Comparison of ENCODE assay signal across 11 mouse cellular contexts in the genomic region with DNA sequence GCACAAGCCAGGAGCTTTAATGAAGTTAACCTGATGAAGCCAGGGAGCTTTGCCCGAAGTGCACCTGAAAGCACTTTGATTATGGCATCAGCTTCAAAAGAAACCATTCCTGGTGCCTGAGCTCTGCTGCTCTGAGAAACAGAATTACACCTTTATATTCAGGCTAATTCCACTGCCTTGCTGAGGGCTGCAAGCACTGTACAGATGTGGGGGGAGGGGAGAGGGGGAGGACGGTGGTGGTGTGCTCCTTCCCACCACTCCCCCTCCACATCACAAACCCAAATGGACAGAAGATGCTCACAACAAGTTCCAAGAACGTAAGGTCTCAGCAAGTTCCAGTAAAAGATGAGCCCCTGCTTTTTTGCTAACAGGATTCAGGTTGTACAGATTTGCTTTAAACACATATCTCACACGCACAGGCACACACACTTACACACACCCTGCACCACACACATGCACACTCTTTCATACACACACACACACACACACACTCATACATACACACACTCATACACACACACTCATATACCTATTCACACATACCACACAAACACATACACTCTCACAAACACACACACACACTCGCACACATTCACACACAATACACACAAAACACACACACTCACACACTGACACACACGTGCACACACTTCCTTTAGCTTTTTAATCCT. TPM values are rescaled to one million over a fixed set of nuclear protein-coding genes. Genes with fewer than 3 reads are reported as not detected.
DNase-seq lines count a peak whose midpoint lies in the region; ATAC-seq and TF ChIP-seq lines count a peak whose summit lies in the region.
"Had no signal": no experiment of that assay in that cellular context is flagged by ENCODE, and none has a peak within 500 bp of the region (broad histone marks: within the 10 kb centered on the region; RNA-seq: fewer than 3 reads in every experiment).

No protein-coding gene starts in this region.

- intact Hi-C loops in gastrocnemius, adult 2 months (cut with DNase I), result no loop called here

- no peak for DNase-seq in heart, postnatal 4 days
- no peak for DNase-seq in midbrain, embryonic 10.5 days (ENCODE audit: low spot score)
- DNase-seq in intestine, embryonic 14.5 days (ENCODE audit: low spot score), result no peak
- no peak for DNase-seq in thymus, postnatal 10 days (ENCODE audit: low spot score in 2 of 2)
- DNase-seq in gastrocnemius, adult 2 months, result no peak
- DNase-seq: heart, postnatal 36 days had no signal

- H3K4me3 ChIP-seq in heart, embryonic 15.5 days, result no peak overlapping the region
- no peak overlapping the region for H3K4me3 ChIP-seq in midbrain, embryonic 12.5 days
- no peak overlapping the region for H3K4me3 ChIP-seq in midbrain, embryonic 10.5 days
- no peak overlapping the region for H3K4me3 ChIP-seq in intestine, embryonic 14.5 days (ENCODE audit: low read depth, low read length)
- H3K4me3 ChIP-seq in stomach, embryonic 16.5 days (replicated peaks; ENCODE audit: low read length), result no peak overlapping the region
- H3K4me3 ChIP-seq in gastrocnemius, adult 2 months, result no peak overlapping the region
- H3K4me3 ChIP-seq: layer of hippocampus, adult 2 months had no signal

- no peaks in the 10 kb centered on the region for H3K9me3 ChIP-seq in heart, embryonic 15.5 days (replicated peaks)
- H3K9me3 ChIP-seq in midbrain, embryonic 12.5 days, result no peaks in the 10 kb centered on the region
- H3K9me3 ChIP-seq in midbrain, embryonic 10.5 days (replicated peaks), result no peaks in the 10 kb centered on the region
- no peaks in the 10 kb centered on the region for H3K9me3 ChIP-seq in intestine, embryonic 14.5 days (ENCODE audit: control insufficient read depth, low read length)
- no peaks in the 10 kb centered on the region for H3K9me3 ChIP-seq in stomach, embryonic 16.5 days (replicated peaks; ENCODE audit: control insufficient read depth, low read length)

- H3K4me1 ChIP-seq in heart, embryonic 15.5 days (replicated peaks), result peaks cover 9% of the 10 kb centered on the region
- peaks cover 8% of the 10 kb centered on the region; the same call in 1 of the 2 replicates for H3K4me1 ChIP-seq in midbrain, embryonic 12.5 days
- peaks cover 30% of the 10 kb centered on the region for H3K4me1 ChIP-seq in midbrain, embryonic 10.5 days
- H3K4me1 ChIP-seq in intestine, embryonic 14.5 days (replicated peaks; ENCODE audit: control insufficient read depth, insufficient read depth, low read length), result peaks cover 27% of the 10 kb centered on the region
- peaks cover 3% of the 10 kb centered on the region; the same call in 1 of the 2 replicates for H3K4me1 ChIP-seq in stomach, embryonic 16.5 days (ENCODE audit: control insufficient read depth, insufficient read depth, low read length)

- 46% methylated on average over 6 of the region's 6 CpGs for WGBS in heart, embryonic 15.5 days
- 64% methylated on average over 6 of the region's 6 CpGs for WGBS in midbrain, embryonic 12.5 days
- 65% methylated on average over 6 of the region's 6 CpGs for WGBS in midbrain, embryonic 10.5 days
- WGBS in intestine, embryonic 14.5 days, result 53% methylated on average over 6 of the region's 6 CpGs
- 50% methylated on average over 6 of the region's 6 CpGs for WGBS in stomach, embryonic 16.5 days

- no peak for TF ChIP-seq CTCF in gastrocnemius, adult 2 months (IDR thresholded peaks at IDR 0.05)

- H3K36me3 ChIP-seq in heart, embryonic 15.5 days, result no peaks in the 10 kb centered on the region
- H3K36me3 ChIP-seq in midbrain, embryonic 12.5 days, result no peaks in the 10 kb centered on the region
- no peaks in the 10 kb centered on the region for H3K36me3 ChIP-seq in midbrain, embryonic 10.5 days
- no peaks in the 10 kb centered on the region for H3K36me3 ChIP-seq in intestine, embryonic 14.5 days (ENCODE audit: control insufficient read depth, insufficient read depth, low read length)
- H3K36me3 ChIP-seq in stomach, embryonic 16.5 days (ENCODE audit: control insufficient read depth, insufficient read depth, low read length), result no peaks in the 10 kb centered on the region

- H3K27me3 ChIP-seq in heart, embryonic 15.5 days, result peaks cover 3% of the 10 kb centered on the region; the same call in 1 of the 2 replicates
- peaks cover 21% of the 10 kb centered on the region for H3K27me3 ChIP-seq in midbrain, embryonic 12.5 days
- H3K27me3 ChIP-seq in midbrain, embryonic 10.5 days (ENCODE audit: low read depth, poor library complexity, severe bottlenecking), result peaks cover 33% of the 10 kb centered on the region
- H3K27me3 ChIP-seq in intestine, embryonic 14.5 days (replicated peaks; ENCODE audit: control insufficient read depth, insufficient read depth, low read length), result no peaks in the 10 kb centered on the region
- H3K27me3 ChIP-seq in stomach, embryonic 16.5 days (ENCODE audit: control insufficient read depth, insufficient read depth, low read length), result no peaks in the 10 kb centered on the region; the same call in 1 of the 2 replicates
- H3K27me3 ChIP-seq: Patski had no signal

- no peak for ATAC-seq in heart, embryonic 15.5 days (replicated peaks; ENCODE audit: insufficient number of reproducible peaks, insufficient read depth, low FRiP score, low read depth)
- ATAC-seq in midbrain, embryonic 12.5 days (ENCODE audit: low FRiP score, low read depth), result peak; percentile 27; the same call in 1 of the 2 replicates
- ATAC-seq in intestine, embryonic 14.5 days (replicated peaks; ENCODE audit: low FRiP score, low TSS enrichment, low read depth), result no peak
- ATAC-seq in stomach, embryonic 16.5 days (ENCODE audit: insufficient read depth, low FRiP score), result 0 out of 2 replicates have a peak, but pooled peaks have one; percentile 19

- no peak overlapping the region for H3K9ac ChIP-seq in heart, embryonic 15.5 days
- no peak overlapping the region for H3K9ac ChIP-seq in midbrain, embryonic 12.5 days (replicated peaks)
- H3K9ac ChIP-seq in intestine, embryonic 14.5 days (ENCODE audit: low read length), result no peak overlapping the region
- H3K9ac ChIP-seq in stomach, embryonic 16.5 days (ENCODE audit: low read length), result no peak overlapping the region

- peak overlapping the region; percentile 47 for H3K4me2 ChIP-seq in heart, embryonic 15.5 days
- 0 out of 2 replicates have a peak overlapping the region, but pooled peaks have one; percentile 26 for H3K4me2 ChIP-seq in midbrain, embryonic 12.5 days (replicated peaks)
- H3K4me2 ChIP-seq in intestine, embryonic 14.5 days (ENCODE audit: low read length), result peak overlapping the region; percentile 31
- H3K4me2 ChIP-seq in stomach, embryonic 16.5 days (ENCODE audit: low read depth, low read length), result peak overlapping the region; percentile 23; the same call in 1 of the 2 replicates

- H3K27ac ChIP-seq in heart, embryonic 15.5 days, result no peak overlapping the region
- no peak overlapping the region for H3K27ac ChIP-seq in midbrain, embryonic 12.5 days (replicated peaks)
- H3K27ac ChIP-seq in midbrain, embryonic 10.5 days (replicated peaks), result no peak overlapping the region
- H3K27ac ChIP-seq in intestine, embryonic 14.5 days (ENCODE audit: low read depth), result no peak overlapping the region
- H3K27ac ChIP-seq in stomach, embryonic 16.5 days (ENCODE audit: low read length), result no peak overlapping the region
- no peak overlapping the region for H3K27ac ChIP-seq in gastrocnemius, adult 2 months
- H3K27ac ChIP-seq: layer of hippocampus, adult 2 months had no signal

RNA-seq across cellular contexts. Expression of a gene that starts 6.6 kb away (rescaled TPM):
- polyA plus RNA-seq in heart, embryonic 15.5 days (2015; fragmentation: Nextera tagmentation; extraction: Ambion mirVana), result 7.5 and 8.7 TPM in 2 replicates
- 10 to 100 TPM; 44.7 to 50.9 TPM for total RNA-seq in heart, postnatal 4 days (2021)
- polyA plus RNA-seq in midbrain, embryonic 12.5 days (2016; fragmentation: Nextera tagmentation; extraction: Ambion mirVana), result 20.7 and 26.0 TPM in 2 replicates
- 10.7 and 13.2 TPM in 2 replicates for polyA plus RNA-seq in midbrain, embryonic 10.5 days (2016; fragmentation: Nextera tagmentation; extraction: Ambion mirVana)
- 43.8 and 44.0 TPM in 2 replicates for polyA plus RNA-seq in intestine, embryonic 14.5 days (2014; fragmentation: Nextera tagmentation; extraction: Ambion mirVana)
- 26.7 and 29.9 TPM in 2 replicates for polyA plus RNA-seq in stomach, embryonic 16.5 days (2015; fragmentation: Nextera tagmentation; extraction: Ambion mirVana)
- total RNA-seq in gastrocnemius, adult 2 months (2021), result 1 to 10 TPM; 2.9 to 6.8 TPM

Comparison
In these comparisons a context has a peak if more than half of its experiments do, and no peak if none do; other contexts are left out.
1. ATAC-seq: peak in midbrain, embryonic 12.5 days (single experiment) and stomach, embryonic 16.5 days (single experiment); none in heart, embryonic 15.5 days (single experiment) and intestine, embryonic 14.5 days (single experiment).
2. Peak in every context shown above with its lines, with median percentiles within 50 percentile points of each other: H3K4me2 ChIP-seq.